Mouse (Mus musculus): ENCODE measurements around the gene Rbpj. TPM values are rescaled to one million over a fixed set of nuclear protein-coding genes. Genes with fewer than 3 reads are reported as not detected.
"Not testable (repeated sequence)": the region's sequence is repeated elsewhere in the genome, so short reads cannot be mapped to it uniquely, and the experiment has no call there.

Gene Rbpj
- polyA plus RNA-seq, 1 experiment from 2014 or later, result 7.1 TPM

GRCm38 (mm10) chr5:53656596-53656995 is 190.6 kb downstream of the Rbpj start:
- Histone ChIP-seq H3K4me1 (replicated peaks) (no peaks in the 10 kb centered on the region), H3K4me3 (replicated peaks) (no peak overlapping the region), H3K9ac (no peak overlapping the region), H3K27me3 (no peaks in the 10 kb centered on the region), H3K36me3 (replicated peaks) (peaks cover 13% of the 10 kb centered on the region), H3K9me3 (replicated peaks) (no peaks in the 10 kb centered on the region), H3K27ac (replicated peaks) (no peak overlapping the region), H3K4me2 (no peak overlapping the region)
- no peak for ATAC-seq (ENCODE audit: insufficient read depth)
- WGBS (ENCODE audit: insufficient replicate concordance), result 27% methylated on average over 1 of the region's 1 CpGs

- H3K4me3 ChIP-seq (replicated peaks), result no peak overlapping the region
- ATAC-seq (ENCODE audit: insufficient read depth), result no peak
- no peaks in the 10 kb centered on the region for H3K9me3 ChIP-seq (replicated peaks)
- H3K4me1 ChIP-seq (replicated peaks), result no peaks in the 10 kb centered on the region
- no peaks in the 10 kb centered on the region for H3K27me3 ChIP-seq
- no peak overlapping the region for H3K27ac ChIP-seq (replicated peaks)
- WGBS (ENCODE audit: insufficient replicate concordance), result 78% methylated on average over 6 of the region's 6 CpGs
- 0 out of 2 replicates have a peak, but pooled peaks cover 6% of the 10 kb centered on the region for H3K36me3 ChIP-seq (replicated peaks)
- H3K9ac ChIP-seq, result no peak overlapping the region
- H3K4me2 ChIP-seq, result no peak overlapping the region
These were observed 192.0 kb downstream of the Rbpj start for GRCm38 (mm10) chr5:53657925-53658324.

- Histone ChIP-seq H3K4me3 (replicated peaks) (no peak overlapping the region), H3K27me3 (no peaks in the 10 kb centered on the region), H3K4me2 (no peak overlapping the region), H3K36me3 (replicated peaks) (0 out of 2 replicates have a peak, but pooled peaks cover 1% of the 10 kb centered on the region), H3K9me3 (replicated peaks) (no peaks in the 10 kb centered on the region), H3K27ac (replicated peaks) (no peak overlapping the region), H3K4me1 (replicated peaks) (no peaks in the 10 kb centered on the region), H3K9ac (no peak overlapping the region)
- 31% methylated on average over 2 of the region's 2 CpGs for WGBS (ENCODE audit: insufficient replicate concordance)
- ATAC-seq (ENCODE audit: insufficient read depth), result no peak
These were observed 195.6 kb downstream of the Rbpj start for GRCm38 (mm10) chr5:53661508-53661907.

GRCm38 (mm10) chr5:53662413-53662812 is 196.5 kb downstream of the Rbpj start:
- no peaks in the 10 kb centered on the region for H3K9me3 ChIP-seq (replicated peaks)
- H3K36me3 ChIP-seq (replicated peaks), result no peaks in the 10 kb centered on the region
- no peak for ATAC-seq (ENCODE audit: insufficient read depth)
- no peaks in the 10 kb centered on the region for H3K27me3 ChIP-seq
- no peak overlapping the region for H3K4me2 ChIP-seq
- no peak overlapping the region for H3K27ac ChIP-seq (replicated peaks)
- 17% methylated on average over 1 of the region's 1 CpGs for WGBS (ENCODE audit: insufficient replicate concordance)
- no peak overlapping the region for H3K4me3 ChIP-seq (replicated peaks)
- H3K9ac ChIP-seq, result no peak overlapping the region
- H3K4me1 ChIP-seq (replicated peaks), result no peaks in the 10 kb centered on the region

- H3K27me3 ChIP-seq, result no peaks in the 10 kb centered on the region
- no peak for ATAC-seq (ENCODE audit: insufficient read depth)
- H3K4me1 ChIP-seq (replicated peaks), result no peaks in the 10 kb centered on the region
- no peak overlapping the region for H3K9ac ChIP-seq
- H3K27ac ChIP-seq (replicated peaks), result no peak overlapping the region
- no peak overlapping the region for H3K4me3 ChIP-seq (replicated peaks)
- H3K36me3 ChIP-seq (replicated peaks), result no peaks in the 10 kb centered on the region
- no peak overlapping the region for H3K4me2 ChIP-seq
- no peaks in the 10 kb centered on the region for H3K9me3 ChIP-seq (replicated peaks)
These were observed 197.7 kb downstream of the Rbpj start for GRCm38 (mm10) chr5:53663665-53664064.

GRCm38 (mm10) chr5:53668021-53668420 is 202.1 kb downstream of the Rbpj start:
- Histone ChIP-seq H3K36me3 (replicated peaks) (no peaks in the 10 kb centered on the region), H3K27me3 (no peaks in the 10 kb centered on the region), H3K4me2 (no peak overlapping the region), H3K4me3 (replicated peaks) (no peak overlapping the region), H3K9ac (no peak overlapping the region), H3K27ac (replicated peaks) (no peak overlapping the region), H3K9me3 (replicated peaks) (no peaks in the 10 kb centered on the region), H3K4me1 (replicated peaks) (no peaks in the 10 kb centered on the region)
- 61% methylated on average over 5 of the region's 5 CpGs for WGBS (ENCODE audit: insufficient replicate concordance)
- no peak for ATAC-seq (ENCODE audit: insufficient read depth)

GRCm38 (mm10) chr5:53670321-53670938 is 204.5 kb downstream of the Rbpj start:
- no peaks in the 10 kb centered on the region for H3K27me3 ChIP-seq
- 0 out of 2 replicates have a peak, but pooled peaks cover 2% of the 10 kb centered on the region for H3K9me3 ChIP-seq (replicated peaks)
- 64% methylated on average over 10 of the region's 10 CpGs for WGBS (ENCODE audit: insufficient replicate concordance)
- H3K4me1 ChIP-seq (replicated peaks), result no peaks in the 10 kb centered on the region
- H3K4me2 ChIP-seq, result no peak overlapping the region
- no peak for ATAC-seq (ENCODE audit: insufficient read depth)
- H3K36me3 ChIP-seq (replicated peaks), result no peaks in the 10 kb centered on the region
- no peak overlapping the region for H3K27ac ChIP-seq (replicated peaks)
- no peak overlapping the region for H3K4me3 ChIP-seq (replicated peaks)
- no peak overlapping the region for H3K9ac ChIP-seq

GRCm38 (mm10) chr5:53671507-53671906 is 205.6 kb downstream of the Rbpj start:
- no peak overlapping the region for H3K27ac ChIP-seq (replicated peaks)
- no peak for ATAC-seq (ENCODE audit: insufficient read depth)
- H3K9me3 ChIP-seq (replicated peaks), result 0 out of 2 replicates have a peak, but pooled peaks cover 2% of the 10 kb centered on the region
- H3K4me2 ChIP-seq, result no peak overlapping the region
- 55% methylated on average over 4 of the region's 4 CpGs for WGBS (ENCODE audit: insufficient replicate concordance)
- no peaks in the 10 kb centered on the region for H3K36me3 ChIP-seq (replicated peaks)
- H3K4me1 ChIP-seq (replicated peaks), result no peaks in the 10 kb centered on the region
- no peaks in the 10 kb centered on the region for H3K27me3 ChIP-seq
- no peak overlapping the region for H3K9ac ChIP-seq
- H3K4me3 ChIP-seq (replicated peaks), result no peak overlapping the region

GRCm38 (mm10) chr5:53672352-53672751 is 206.4 kb downstream of the Rbpj start:
- Histone ChIP-seq H3K9ac (no peak overlapping the region), H3K4me2 (no peak overlapping the region), H3K4me1 (replicated peaks) (no peaks in the 10 kb centered on the region), H3K9me3 (replicated peaks) (0 out of 2 replicates have a peak, but pooled peaks cover 2% of the 10 kb centered on the region), H3K27me3 (no peaks in the 10 kb centered on the region), H3K4me3 (replicated peaks) (no peak overlapping the region), H3K27ac (replicated peaks) (no peak overlapping the region), H3K36me3 (replicated peaks) (no peaks in the 10 kb centered on the region)
- no peak for ATAC-seq (ENCODE audit: insufficient read depth)
- 23% methylated on average over 5 of the region's 5 CpGs for WGBS (ENCODE audit: insufficient replicate concordance)

- H3K27me3 ChIP-seq; H3K27ac ChIP-seq (replicated peaks); H3K36me3 ChIP-seq (replicated peaks); H3K4me1 ChIP-seq (replicated peaks); H3K4me3 ChIP-seq (replicated peaks); H3K9me3 ChIP-seq (replicated peaks); H3K4me2 ChIP-seq; H3K9ac ChIP-seq; ATAC-seq (ENCODE audit: insufficient read depth): not testable (repeated sequence)
- WGBS (ENCODE audit: insufficient replicate concordance), result 70% methylated on average over 6 of the region's 6 CpGs
These were observed 207.7 kb downstream of the Rbpj start for GRCm38 (mm10) chr5:53673493-53674150.

- Histone ChIP-seq H3K4me2 (no peak overlapping the region), H3K4me1 (replicated peaks) (no peaks in the 10 kb centered on the region), H3K27ac (replicated peaks) (no peak overlapping the region), H3K4me3 (replicated peaks) (no peak overlapping the region), H3K9ac (no peak overlapping the region), H3K9me3 (replicated peaks) (0 out of 2 replicates have a peak, but pooled peaks cover 2% of the 10 kb centered on the region), H3K36me3 (replicated peaks) (no peaks in the 10 kb centered on the region), H3K27me3 (peaks cover 6% of the 10 kb centered on the region; the same call in 1 of the 2 replicates)
- 60% methylated on average over 8 of the region's 8 CpGs for WGBS (ENCODE audit: insufficient replicate concordance)
- ATAC-seq (ENCODE audit: insufficient read depth), result no peak
These were observed 210.7 kb downstream of the Rbpj start for GRCm38 (mm10) chr5:53676671-53677070.
